8 mouse cellular contexts compared by ENCODE assay signal in genomic region chr14:116209045-116209444, GRCm38 (mm10).
DNase-seq lines count a peak whose midpoint lies in the region; ATAC-seq lines count a peak whose summit lies in the region.
"Had no signal": no experiment of that assay in that cellular context is flagged by ENCODE, and none has a peak within 500 bp of the region (broad histone marks: within the 10 kb centered on the region; RNA-seq: fewer than 3 reads in every experiment).

No protein-coding gene starts in this region.

- H3K4me2 ChIP-seq in midbrain, embryonic 13.5 days (replicated peaks): no peak overlapping the region
- H3K4me2 ChIP-seq in embryonic facial prominence, embryonic 14.5 days (ENCODE audit: low read depth, low read length): no peak overlapping the region
- no peak overlapping the region for H3K4me2 ChIP-seq in limb, embryonic 12.5 days

- peak; percentile 20; the same call in 1 of the 2 replicates for ATAC-seq in midbrain, embryonic 13.5 days
- peak; percentile 76; the same call in 1 of the 2 replicates for ATAC-seq in embryonic facial prominence, embryonic 14.5 days (ENCODE audit: low read depth)
- ATAC-seq in limb, embryonic 12.5 days (ENCODE audit: insufficient number of reproducible peaks, insufficient read depth, low FRiP score, low TSS enrichment, low read depth): peak; percentile 90; the same call in 1 of the 2 replicates

- no peaks in the 10 kb centered on the region for H3K27me3 ChIP-seq in midbrain, embryonic 13.5 days
- no peaks in the 10 kb centered on the region for H3K27me3 ChIP-seq in midbrain, embryonic 10.5 days (ENCODE audit: low read depth, poor library complexity, severe bottlenecking)
- H3K27me3 ChIP-seq in embryonic facial prominence, embryonic 14.5 days (replicated peaks; ENCODE audit: control insufficient read depth, insufficient read depth, low read length): no peaks in the 10 kb centered on the region
- H3K27me3 ChIP-seq in limb, embryonic 12.5 days: no peaks in the 10 kb centered on the region
- no peaks in the 10 kb centered on the region for H3K27me3 ChIP-seq in forebrain, embryonic 10.5 days (ENCODE audit: poor library complexity, severe bottlenecking)

- no peaks in the 10 kb centered on the region for H3K36me3 ChIP-seq in midbrain, embryonic 13.5 days
- H3K36me3 ChIP-seq in midbrain, embryonic 10.5 days: no peaks in the 10 kb centered on the region
- no peaks in the 10 kb centered on the region for H3K36me3 ChIP-seq in embryonic facial prominence, embryonic 14.5 days (ENCODE audit: control insufficient read depth, insufficient read depth, low read length)
- no peaks in the 10 kb centered on the region for H3K36me3 ChIP-seq in limb, embryonic 12.5 days
- no peaks in the 10 kb centered on the region for H3K36me3 ChIP-seq in forebrain, embryonic 10.5 days (replicated peaks)

- H3K4me1 ChIP-seq in midbrain, embryonic 13.5 days (replicated peaks): no peaks in the 10 kb centered on the region
- no peaks in the 10 kb centered on the region for H3K4me1 ChIP-seq in midbrain, embryonic 10.5 days
- H3K4me1 ChIP-seq in embryonic facial prominence, embryonic 14.5 days (ENCODE audit: control insufficient read depth, insufficient read depth, low read length): no peaks in the 10 kb centered on the region
- peaks cover 12% of the 10 kb centered on the region; the same call in 1 of the 2 replicates for H3K4me1 ChIP-seq in limb, embryonic 12.5 days (replicated peaks)
- H3K4me1 ChIP-seq in forebrain, embryonic 10.5 days: 0 out of 2 replicates have a peak, but pooled peaks cover 5% of the 10 kb centered on the region

- 83% methylated on average over 5 of the region's 5 CpGs for WGBS in midbrain, embryonic 13.5 days
- 80% methylated on average over 5 of the region's 5 CpGs for WGBS in midbrain, embryonic 10.5 days
- 41% methylated on average over 5 of the region's 5 CpGs for WGBS in embryonic facial prominence, embryonic 14.5 days
- 33% methylated on average over 5 of the region's 5 CpGs for WGBS in limb, embryonic 12.5 days
- WGBS in forebrain, embryonic 10.5 days: 81% methylated on average over 5 of the region's 5 CpGs

- H3K9me3 ChIP-seq in midbrain, embryonic 13.5 days: no peaks in the 10 kb centered on the region
- no peaks in the 10 kb centered on the region for H3K9me3 ChIP-seq in midbrain, embryonic 10.5 days (replicated peaks)
- no peaks in the 10 kb centered on the region for H3K9me3 ChIP-seq in embryonic facial prominence, embryonic 14.5 days (ENCODE audit: control insufficient read depth, low read length)
- no peaks in the 10 kb centered on the region for H3K9me3 ChIP-seq in limb, embryonic 12.5 days
- no peaks in the 10 kb centered on the region for H3K9me3 ChIP-seq in forebrain, embryonic 10.5 days

- DNase-seq in midbrain, embryonic 10.5 days (ENCODE audit: low spot score): no peak
- peak; percentile 63 for DNase-seq in embryonic facial prominence, embryonic 14.5 days (ENCODE audit: low spot score)
- DNase-seq in right cerebral cortex, postnatal 36 days (ENCODE audit: low spot score in 2 of 2): peak; percentile 8 to 25
- no peak for DNase-seq in forebrain, embryonic 10.5 days (ENCODE audit: extremely low spot score, low spot score)
- DNase-seq in layer of hippocampus, adult 9-10 months (ENCODE audit: low spot score): no peak
- DNase-seq: kidney, postnatal 10 days had no signal

- H3K27ac ChIP-seq in midbrain, embryonic 13.5 days: no peak overlapping the region
- no peak overlapping the region for H3K27ac ChIP-seq in midbrain, embryonic 10.5 days (replicated peaks)
- no peak overlapping the region for H3K27ac ChIP-seq in embryonic facial prominence, embryonic 14.5 days (replicated peaks; ENCODE audit: low read depth, low read length)
- no peak overlapping the region for H3K27ac ChIP-seq in limb, embryonic 12.5 days
- no peak overlapping the region for H3K27ac ChIP-seq in forebrain, embryonic 10.5 days

- no peak overlapping the region for H3K9ac ChIP-seq in midbrain, embryonic 13.5 days (replicated peaks)
- H3K9ac ChIP-seq in embryonic facial prominence, embryonic 14.5 days (ENCODE audit: low read depth, low read length): no peak overlapping the region
- H3K9ac ChIP-seq in limb, embryonic 12.5 days (replicated peaks): no peak overlapping the region

- H3K4me3 ChIP-seq in midbrain, embryonic 13.5 days (replicated peaks): no peak overlapping the region
- H3K4me3 ChIP-seq in midbrain, embryonic 10.5 days: no peak overlapping the region
- no peak overlapping the region for H3K4me3 ChIP-seq in embryonic facial prominence, embryonic 14.5 days (ENCODE audit: low read depth, low read length)
- H3K4me3 ChIP-seq in limb, embryonic 12.5 days (replicated peaks): no peak overlapping the region
- no peak overlapping the region for H3K4me3 ChIP-seq in forebrain, embryonic 10.5 days

Comparison
In these comparisons a context has a peak if more than half of its experiments do, and no peak if none do; other contexts are left out.
1. ATAC-seq: peak in every context shown above with its lines; median percentile 90 in limb, embryonic 12.5 days; 76 in embryonic facial prominence, embryonic 14.5 days; 20 in midbrain, embryonic 13.5 days.
2. DNase-seq: peak in embryonic facial prominence, embryonic 14.5 days (single experiment) and right cerebral cortex, postnatal 36 days (2 of 2); none in midbrain, embryonic 10.5 days (single experiment), forebrain, embryonic 10.5 days (single experiment) and layer of hippocampus, adult 9-10 months (single experiment).